Mouse (Mus musculus): ENCODE results near the gene Thumpd2.

DNA sequence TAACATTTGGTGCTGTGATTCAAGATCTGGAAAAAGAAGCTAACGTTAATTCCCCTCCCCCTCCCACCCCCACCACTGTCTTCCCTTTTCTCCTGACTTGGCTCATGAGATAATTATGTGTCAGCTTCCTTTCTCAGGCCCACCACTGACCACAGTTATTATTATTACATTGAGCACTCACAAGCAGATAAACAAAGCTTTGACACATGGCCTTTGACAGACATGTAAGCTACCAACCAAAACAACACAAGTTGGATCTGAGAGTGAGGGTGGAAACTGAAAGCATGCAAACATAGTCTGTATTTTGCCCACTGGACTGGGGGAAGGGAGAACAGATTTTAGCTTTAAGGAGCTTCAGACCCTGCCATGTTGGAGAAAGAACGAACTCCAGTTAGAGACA lies 67.7 kb downstream of the Thumpd2 start:
- TF ChIP-seq CTCF (IDR thresholded peaks at IDR 0.05; ENCODE audit: extremely low read depth, insufficient read depth, insufficient read length, insufficient replicate concordance), result no peak
- TF ChIP-seq POLR2A (IDR thresholded peaks at IDR 0.05; ENCODE audit: low read depth, low read length), result no peak
